Mouse (Mus musculus): ENCODE data around the gene Kcnip4. TPM values are rescaled to one million over a fixed set of nuclear protein-coding genes. Genes with fewer than 3 reads are reported as not detected.
A peak's percentile ranks its signal among the peaks of the same experiment; 100 is the strongest.

The Kcnip4 gene
- total and polyA plus RNA-seq, 2 experiments from 2014 or later, result 22.6 to 30.1 TPM

- no peak overlapping the region for H3K4me2 ChIP-seq (ENCODE audit: low read depth, low read length, poor library complexity, severe bottlenecking)
- ATAC-seq (ENCODE audit: low FRiP score), result no peak
- H3K9me3 ChIP-seq (ENCODE audit: low read length), result no peaks in the 10 kb centered on the region
- WGBS, result 57% methylated on average over 1 of the region's 1 CpGs
- no peaks in the 10 kb centered on the region for H3K4me1 ChIP-seq (ENCODE audit: insufficient read depth, low read length)
- TF ChIP-seq CTCF (IDR thresholded peaks at IDR 0.05), result no peak
- no peak overlapping the region for H3K4me3 ChIP-seq (ENCODE audit: low read depth, low read length)
- H3K27me3 ChIP-seq (ENCODE audit: insufficient read depth, low read length), result no peaks in the 10 kb centered on the region
- no peak overlapping the region for H3K27ac ChIP-seq (ENCODE audit: low read depth, low read length)
- DNase-seq (ENCODE audit: low spot score), result no peak
- no peak overlapping the region for H3K9ac ChIP-seq (replicated peaks; ENCODE audit: low read length, poor library complexity, severe bottlenecking)
- H3K36me3 ChIP-seq (ENCODE audit: insufficient read depth, low read length), result no peaks in the 10 kb centered on the region
Measured at GRCm38 (mm10) chr5:48779376-48779775, 745.3 kb downstream of the Kcnip4 start.

- H3K27me3 ChIP-seq (ENCODE audit: insufficient read depth, low read length), result no peaks in the 10 kb centered on the region
- DNase-seq (ENCODE audit: low spot score) (no peak), ATAC-seq (ENCODE audit: low FRiP score) (no peak)
- H3K4me3 ChIP-seq (ENCODE audit: low read depth, low read length), result no peak overlapping the region
- no peaks in the 10 kb centered on the region; the same call in 1 of the 2 replicates for H3K4me1 ChIP-seq (ENCODE audit: insufficient read depth, low read length)
- H3K9me3 ChIP-seq (ENCODE audit: low read length), result no peaks in the 10 kb centered on the region
- H3K36me3 ChIP-seq (ENCODE audit: insufficient read depth, low read length), result no peaks in the 10 kb centered on the region
- TF ChIP-seq CTCF (IDR thresholded peaks at IDR 0.05), result no peak
- H3K27ac ChIP-seq (ENCODE audit: low read depth, low read length), result no peak overlapping the region
- H3K4me2 ChIP-seq (ENCODE audit: low read depth, low read length, poor library complexity, severe bottlenecking), result no peak overlapping the region
- no peak overlapping the region for H3K9ac ChIP-seq (replicated peaks; ENCODE audit: low read length, poor library complexity, severe bottlenecking)
Measured at GRCm38 (mm10) chr5:48748613-48749012, 776.1 kb downstream of the Kcnip4 start.

- H3K4me2 ChIP-seq (ENCODE audit: low read depth, low read length, poor library complexity, severe bottlenecking), result no peak overlapping the region
- no peak overlapping the region for H3K27ac ChIP-seq (ENCODE audit: low read depth, low read length)
- peak; percentile 56 for TF ChIP-seq CTCF (IDR thresholded peaks at IDR 0.05)
- 45% methylated on average over 2 of the region's 2 CpGs for WGBS
- no peaks in the 10 kb centered on the region for H3K4me1 ChIP-seq (ENCODE audit: insufficient read depth, low read length)
- DNase-seq (ENCODE audit: low spot score) (peak; percentile 40), ATAC-seq (ENCODE audit: low FRiP score) (no peak)
- H3K4me3 ChIP-seq (ENCODE audit: low read depth, low read length), result no peak overlapping the region
- no peaks in the 10 kb centered on the region for H3K27me3 ChIP-seq (ENCODE audit: insufficient read depth, low read length)
- no peak overlapping the region for H3K9ac ChIP-seq (replicated peaks; ENCODE audit: low read length, poor library complexity, severe bottlenecking)
- H3K9me3 ChIP-seq (ENCODE audit: low read length), result no peaks in the 10 kb centered on the region
- no peaks in the 10 kb centered on the region for H3K36me3 ChIP-seq (ENCODE audit: insufficient read depth, low read length)
Measured at GRCm38 (mm10) chr5:48737640-48738039, 787.1 kb downstream of the Kcnip4 start.

- Histone ChIP-seq H3K36me3 (ENCODE audit: insufficient read depth, low read length) (no peaks in the 10 kb centered on the region), H3K4me1 (ENCODE audit: insufficient read depth, low read length) (no peaks in the 10 kb centered on the region), H3K4me2 (ENCODE audit: low read depth, low read length, poor library complexity, severe bottlenecking) (no peak overlapping the region), H3K4me3 (ENCODE audit: low read depth, low read length) (no peak overlapping the region), H3K27ac (ENCODE audit: low read depth, low read length) (no peak overlapping the region), H3K9ac (replicated peaks; ENCODE audit: low read length, poor library complexity, severe bottlenecking) (no peak overlapping the region), H3K27me3 (ENCODE audit: insufficient read depth, low read length) (no peaks in the 10 kb centered on the region), H3K9me3 (ENCODE audit: low read length) (no peaks in the 10 kb centered on the region)
- DNase-seq (ENCODE audit: low spot score), result no peak
- no peak for TF ChIP-seq CTCF (IDR thresholded peaks at IDR 0.05)
- no peak for ATAC-seq (ENCODE audit: low FRiP score)
Measured at GRCm38 (mm10) chr5:48718166-48718565, 806.5 kb downstream of the Kcnip4 start.

GRCm38 (mm10) chr5:48705997-48706396, 818.7 kb downstream of the Kcnip4 start:
- no peaks in the 10 kb centered on the region for H3K4me1 ChIP-seq (ENCODE audit: insufficient read depth, low read length)
- no peak for DNase-seq (ENCODE audit: low spot score)
- H3K4me2 ChIP-seq (ENCODE audit: low read depth, low read length, poor library complexity, severe bottlenecking), result no peak overlapping the region
- TF ChIP-seq CTCF (IDR thresholded peaks at IDR 0.05), result peak; percentile 43
- no peaks in the 10 kb centered on the region for H3K27me3 ChIP-seq (ENCODE audit: insufficient read depth, low read length)
- H3K4me3 ChIP-seq (ENCODE audit: low read depth, low read length), result no peak overlapping the region
- no peak for ATAC-seq (ENCODE audit: low FRiP score)
- H3K9ac ChIP-seq (replicated peaks; ENCODE audit: low read length, poor library complexity, severe bottlenecking), result no peak overlapping the region
- H3K27ac ChIP-seq (ENCODE audit: low read depth, low read length), result no peak overlapping the region
- no peaks in the 10 kb centered on the region for H3K36me3 ChIP-seq (ENCODE audit: insufficient read depth, low read length)
- H3K9me3 ChIP-seq (ENCODE audit: low read length), result no peaks in the 10 kb centered on the region
- WGBS, result 49% methylated on average over 3 of the region's 3 CpGs

- DNase-seq (ENCODE audit: low spot score), result no peak
- Histone ChIP-seq H3K4me1 (ENCODE audit: insufficient read depth, low read length) (no peaks in the 10 kb centered on the region), H3K9me3 (ENCODE audit: low read length) (no peaks in the 10 kb centered on the region), H3K36me3 (ENCODE audit: insufficient read depth, low read length) (no peaks in the 10 kb centered on the region), H3K27me3 (ENCODE audit: insufficient read depth, low read length) (no peaks in the 10 kb centered on the region), H3K9ac (replicated peaks; ENCODE audit: low read length, poor library complexity, severe bottlenecking) (no peak overlapping the region), H3K4me2 (ENCODE audit: low read depth, low read length, poor library complexity, severe bottlenecking) (no peak overlapping the region), H3K27ac (ENCODE audit: low read depth, low read length) (no peak overlapping the region), H3K4me3 (ENCODE audit: low read depth, low read length) (no peak overlapping the region)
- no peak for ATAC-seq (ENCODE audit: low FRiP score)
- WGBS, result 79% methylated on average over 3 of the region's 3 CpGs
- no peak for TF ChIP-seq CTCF (IDR thresholded peaks at IDR 0.05)
Measured at GRCm38 (mm10) chr5:48687068-48687467, 837.6 kb downstream of the Kcnip4 start.

All from midbrain, postnatal 0 days (tissue).